Mouse (Mus musculus) cerebral cortex, adult 2 months (tissue): ENCODE data around the gene Brca2.

ENCODE experiments used
- WGBS: fragments of 180-500 bp; shearing (Covaris S2); methylation state at CpG from one replicate; pipeline ENCODE4 v1.1.7; 2018; 5-methylcytosine and 5-hydroxymethylcytosine counted together

Gene Brca2

GRCm38 (mm10) chr5:150566226-150566625, 43.8 kb downstream of the Brca2 start:
- WGBS = 18% methylated on average over 3 of the region's 3 CpGs

- 81% methylated on average over 5 of the region's 5 CpGs for WGBS
Observed at GRCm38 (mm10) chr5:150566971-150567370, 44.5 kb downstream of the Brca2 start.

GRCm38 (mm10) chr5:150570496-150571219, 48.2 kb downstream of the Brca2 start:
- 63% methylated on average over 11 of the region's 11 CpGs for WGBS

GRCm38 (mm10) chr5:150574403-150574802, 52.0 kb downstream of the Brca2 start:
- WGBS = 91% methylated on average over 3 of the region's 3 CpGs

GRCm38 (mm10) chr5:150574885-150575284, 52.5 kb downstream of the Brca2 start:
- 75% methylated on average over 5 of the region's 5 CpGs for WGBS

- 82% methylated on average over 11 of the region's 11 CpGs for WGBS
Observed at GRCm38 (mm10) chr5:150576832-150577231, 54.4 kb downstream of the Brca2 start.

GRCm38 (mm10) chr5:150578613-150579171, 56.3 kb downstream of the Brca2 start:
- 85% methylated on average over 6 of the region's 6 CpGs for WGBS

GRCm38 (mm10) chr5:150581180-150581579, 58.8 kb downstream of the Brca2 start:
- 72% methylated on average over 6 of the region's 6 CpGs for WGBS

- WGBS = 63% methylated on average over 5 of the region's 5 CpGs
Observed at GRCm38 (mm10) chr5:150583181-150583580, 60.8 kb downstream of the Brca2 start.

- 39% methylated on average over 5 of the region's 5 CpGs for WGBS
Observed at GRCm38 (mm10) chr5:150583622-150584336, 61.3 kb downstream of the Brca2 start.

GRCm38 (mm10) chr5:150584337-150584729, 61.9 kb downstream of the Brca2 start:
- 61% methylated on average over 6 of the region's 6 CpGs for WGBS

- WGBS = 82% methylated on average over 2 of the region's 2 CpGs
Observed at GRCm38 (mm10) chr5:150589945-150590344, 67.5 kb downstream of the Brca2 start.

GRCm38 (mm10) chr5:150592186-150592903, 69.9 kb downstream of the Brca2 start:
- WGBS = 75% methylated on average over 13 of the region's 13 CpGs

GRCm38 (mm10) chr5:150592904-150593755, 70.7 kb downstream of the Brca2 start:
- 14% methylated on average over 40 of the region's 40 CpGs for WGBS

GRCm38 (mm10) chr5:150593756-150594648, 71.6 kb downstream of the Brca2 start:
- under 1% methylated on average over 102 of the region's 102 CpGs for WGBS

GRCm38 (mm10) chr5:150594649-150595339, 72.4 kb downstream of the Brca2 start:
- WGBS = 5% methylated on average over 17 of the region's 17 CpGs

- WGBS = 59% methylated on average over 11 of the region's 11 CpGs
Observed at GRCm38 (mm10) chr5:150595366-150596016, 73.1 kb downstream of the Brca2 start.

GRCm38 (mm10) chr5:150597088-150597487, 74.7 kb downstream of the Brca2 start, which contains the start of gene N4bp2l1:
N4bp2l1 (minus strand) TSS chr5:150597188.
- WGBS = 92% methylated on average over 7 of the region's 7 CpGs
